Mouse (Mus musculus): ENCODE results near the gene Ltf.

Gene Ltf

GRCm38 (mm10) chr9:111019022-111019421, at the start of gene Ltf:
Gene Ltf (plus strand): TSS chr9:111019271.
- no peak for DNase-seq (ENCODE audit: low read depth, low spot score)

GRCm38 (mm10) chr9:110979411-110979810, 39.7 kb upstream of the Ltf start:
- peak; percentile 90 for DNase-seq (ENCODE audit: low read depth, low spot score)

GRCm38 (mm10) chr9:110982351-110982750, 36.7 kb upstream of the Ltf start:
- DNase-seq (ENCODE audit: low read depth, low spot score), result no peak

- peak; percentile 74 for DNase-seq (ENCODE audit: low read depth, low spot score)
These were observed 35.0 kb upstream of the Ltf start for GRCm38 (mm10) chr9:110984096-110984495.

GRCm38 (mm10) chr9:110985541-110985940, 33.5 kb upstream of the Ltf start:
- DNase-seq (ENCODE audit: low read depth, low spot score), result no peak

- no peak for DNase-seq (ENCODE audit: low read depth, low spot score)
These were observed 33.1 kb upstream of the Ltf start for GRCm38 (mm10) chr9:110985951-110986350.

- no peak for DNase-seq (ENCODE audit: low read depth, low spot score)
These were observed 31.7 kb upstream of the Ltf start for GRCm38 (mm10) chr9:110987331-110987730.

- peak; percentile 41 for DNase-seq (ENCODE audit: low read depth, low spot score)
These were observed 31.0 kb upstream of the Ltf start for GRCm38 (mm10) chr9:110988078-110988477.

- DNase-seq (ENCODE audit: low read depth, low spot score), result no peak
These were observed 29.9 kb upstream of the Ltf start for GRCm38 (mm10) chr9:110989141-110989540.

- no peak for DNase-seq (ENCODE audit: low read depth, low spot score)
These were observed 29.5 kb upstream of the Ltf start for GRCm38 (mm10) chr9:110989543-110989942.

GRCm38 (mm10) chr9:110990204-110990603, 28.9 kb upstream of the Ltf start, which contains the start of gene Rtp3:
Gene Rtp3 (minus strand): TSS chr9:110990583.
- peak; percentile 20 for DNase-seq (ENCODE audit: low read depth, low spot score)

- DNase-seq (ENCODE audit: low read depth, low spot score), result peak; percentile 35
These were observed 25.8 kb upstream of the Ltf start for GRCm38 (mm10) chr9:110993281-110993709.

- peak; percentile 98 for DNase-seq (ENCODE audit: low read depth, low spot score)
These were observed 24.3 kb upstream of the Ltf start for GRCm38 (mm10) chr9:110994716-110995172.

GRCm38 (mm10) chr9:110997245-110997644, 21.8 kb upstream of the Ltf start:
- DNase-seq (ENCODE audit: low read depth, low spot score), result peak; percentile 95

- no peak for DNase-seq (ENCODE audit: low read depth, low spot score)
These were observed 20.0 kb upstream of the Ltf start for GRCm38 (mm10) chr9:110999056-110999455.

GRCm38 (mm10) chr9:110999856-111000255, 19.2 kb upstream of the Ltf start:
- DNase-seq (ENCODE audit: low read depth, low spot score), result peak; percentile 34

GRCm38 (mm10) chr9:111001621-111002020, 17.4 kb upstream of the Ltf start:
- DNase-seq (ENCODE audit: low read depth, low spot score), result no peak

GRCm38 (mm10) chr9:111003279-111003678, 15.8 kb upstream of the Ltf start:
- DNase-seq (ENCODE audit: low read depth, low spot score), result no peak

- DNase-seq (ENCODE audit: low read depth, low spot score), result no peak
These were observed 12.5 kb upstream of the Ltf start for GRCm38 (mm10) chr9:111006544-111006943.

GRCm38 (mm10) chr9:111009763-111010162, 9.3 kb upstream of the Ltf start:
- peak; percentile 54 for DNase-seq (ENCODE audit: low read depth, low spot score)

- no peak for DNase-seq (ENCODE audit: low read depth, low spot score)
These were observed 7.5 kb upstream of the Ltf start for GRCm38 (mm10) chr9:111011550-111011949.

GRCm38 (mm10) chr9:111012041-111012440, 7.0 kb upstream of the Ltf start:
- DNase-seq (ENCODE audit: low read depth, low spot score), result no peak

GRCm38 (mm10) chr9:111015658-111016057, 3.4 kb upstream of the Ltf start:
- peak; percentile 76 for DNase-seq (ENCODE audit: low read depth, low spot score)

GRCm38 (mm10) chr9:111026791-111027190, 7.7 kb downstream of the Ltf start:
- no peak for DNase-seq (ENCODE audit: low read depth, low spot score)
